Mouse (Mus musculus) testis, postnatal 10 days (tissue): ENCODE results near the gene Ydjc.

Experiments
- DNase-seq: peaks from one replicate; pipeline ENCODE4 v3.0.0; 2021; ENCODE audit warnings: low spot score

The Ydjc gene

DNA sequence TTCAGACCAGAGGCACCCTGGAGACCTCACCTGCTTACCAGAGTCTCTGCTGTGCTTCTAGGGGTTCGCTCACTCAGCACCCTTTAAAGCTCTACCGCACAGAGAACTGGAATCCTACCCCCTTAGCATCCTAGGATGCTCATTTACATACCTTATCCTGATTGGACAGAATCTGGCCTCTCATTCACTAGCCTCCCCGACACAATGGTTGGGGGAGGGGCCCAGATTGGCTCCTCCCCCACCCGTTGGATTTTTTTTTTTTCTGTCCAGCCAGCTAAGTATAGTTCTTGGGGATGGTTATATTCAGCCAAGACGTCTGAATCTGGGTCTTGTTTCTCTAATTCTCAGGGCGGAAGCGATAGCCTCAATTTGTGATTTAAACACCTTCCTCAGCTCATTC lies at the start of gene Ydjc:
Gene Ydjc, plus strand, starts transcription at position 283 of the 400 bp plus-strand sequence.
- DNase-seq: no peak

DNA sequence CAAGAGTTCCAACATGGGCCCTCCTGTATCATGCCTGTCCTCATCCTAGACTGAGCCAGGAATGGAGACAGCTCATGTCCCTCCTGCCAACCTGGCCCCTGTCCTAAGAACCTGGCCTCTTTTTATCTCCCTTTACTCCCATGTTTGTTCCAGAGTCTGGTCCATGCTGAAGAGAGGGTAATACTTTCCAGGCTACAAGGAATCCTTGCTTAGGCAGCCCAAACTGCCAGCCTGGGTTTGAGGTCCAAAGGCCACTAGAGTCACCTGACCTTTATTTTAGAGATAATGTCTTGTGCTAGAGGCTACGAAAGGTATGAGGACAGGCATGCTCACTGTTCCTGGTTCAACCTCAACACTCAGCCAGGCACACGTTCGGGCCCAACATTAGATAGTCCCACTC lies 47.5 kb upstream of the Ydjc start:
- DNase-seq: no peak

- DNase-seq: no peak
Measured at GRCm38 (mm10) chr16:17102630-17103220, 41.7 kb upstream of the Ydjc start.

DNA sequence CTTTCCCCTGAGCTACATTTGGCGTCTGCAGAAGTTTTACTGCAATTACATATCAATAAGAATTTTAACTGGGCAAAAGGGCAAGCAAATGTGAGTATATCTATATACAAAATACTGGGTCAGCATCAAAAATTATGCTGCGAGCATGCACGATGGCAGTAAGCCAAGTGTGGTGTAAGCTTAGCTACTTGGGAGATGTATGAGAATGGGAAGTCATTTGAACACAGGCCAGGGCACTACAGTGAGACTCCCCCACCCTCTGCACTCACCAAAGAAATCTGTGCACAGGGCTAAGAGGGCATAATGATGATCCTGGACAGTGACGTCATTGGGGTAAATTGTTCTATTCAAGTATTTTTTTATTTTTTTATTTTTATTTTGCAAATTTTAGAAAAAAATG lies 39.8 kb upstream of the Ydjc start:
- no peak for DNase-seq

- DNase-seq: peak; percentile 69
Measured at GRCm38 (mm10) chr16:17110771-17111743, 33.4 kb upstream of the Ydjc start, which contains the start of gene Ppil2. TSS of gene Ppil2 (minus strand) at chr16:17111257.

- no peak for DNase-seq
Measured at GRCm38 (mm10) chr16:17117309-17117799, 27.1 kb upstream of the Ydjc start.

- no peak for DNase-seq
Measured at GRCm38 (mm10) chr16:17121569-17121968, 22.9 kb upstream of the Ydjc start.

- no peak for DNase-seq
Measured at GRCm38 (mm10) chr16:17124119-17124870, 20.1 kb upstream of the Ydjc start.

- DNase-seq: peak; percentile 78
Measured at GRCm38 (mm10) chr16:17124871-17125520, 19.4 kb upstream of the Ydjc start, which contains the start of gene 2610318N02Rik. TSS of gene 2610318N02Rik (minus strand) at chr16:17125167.

DNA sequence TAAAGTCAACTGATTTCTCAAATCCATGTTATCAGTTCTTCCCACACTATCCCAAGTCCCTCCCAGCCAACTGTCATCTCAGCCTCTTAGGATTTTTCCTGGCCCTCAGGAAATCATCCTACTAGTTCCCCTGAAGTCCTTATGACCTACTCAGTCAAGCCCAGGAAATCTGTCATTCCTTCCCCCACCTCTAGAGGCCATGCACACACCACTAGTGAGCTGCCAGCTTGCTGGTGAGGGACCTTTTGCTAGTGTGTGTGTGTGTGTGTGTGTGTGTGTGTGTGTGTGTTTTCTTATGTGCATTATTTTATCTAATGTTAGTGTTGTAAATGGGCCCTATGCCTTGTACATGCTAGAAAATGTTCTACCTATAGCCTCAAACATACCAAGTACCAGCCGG lies 17.1 kb upstream of the Ydjc start:
- peak; percentile 48 for DNase-seq

- DNase-seq: peak; percentile 50
Measured at GRCm38 (mm10) chr16:17131191-17132088, 13.0 kb upstream of the Ydjc start.

DNA sequence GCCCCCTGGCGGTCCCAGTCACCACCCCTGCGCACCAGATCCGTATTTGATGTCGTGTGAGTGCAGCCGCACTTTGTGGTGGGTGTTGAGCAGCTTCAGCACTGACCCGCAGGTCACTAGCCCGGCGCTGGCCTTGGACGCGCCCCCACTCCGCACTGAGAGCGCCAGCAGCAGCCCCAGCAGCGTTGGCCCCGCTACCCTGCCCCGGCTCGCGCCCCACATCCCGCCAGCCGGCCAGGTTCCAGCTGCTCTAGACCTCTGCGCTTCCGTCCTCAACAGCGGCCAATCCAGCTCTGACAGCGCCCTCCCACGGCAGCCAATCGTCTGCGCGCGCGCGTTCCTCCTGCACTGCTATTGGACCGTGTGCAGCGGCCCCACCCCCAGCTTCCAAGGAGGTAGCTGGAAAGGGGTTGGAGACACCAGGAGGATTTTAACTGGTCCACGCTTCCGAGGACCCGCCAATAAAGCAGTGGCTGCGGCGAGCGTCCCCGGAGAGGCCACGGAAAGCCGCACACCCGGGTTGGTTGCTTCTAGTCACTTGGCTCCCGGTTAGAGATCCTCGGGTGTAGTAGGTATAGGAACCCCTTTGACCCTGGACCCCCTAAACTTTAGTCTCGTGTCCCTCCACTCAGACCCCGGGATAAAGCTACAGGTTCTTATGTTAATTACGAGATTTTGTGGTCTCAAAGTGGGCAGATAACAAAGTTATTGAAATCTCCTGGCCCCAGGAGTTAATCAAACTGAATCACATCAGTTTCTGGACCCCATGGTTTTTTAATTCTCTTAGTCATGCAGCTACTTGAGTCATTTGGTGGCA lies 12.1 kb upstream of the Ydjc start, which contains the start of gene Sdf2l1:
Gene Sdf2l1, minus strand, starts transcription at position 295 of the 817 bp plus-strand sequence.
- peak; percentile 98 for DNase-seq

DNA sequence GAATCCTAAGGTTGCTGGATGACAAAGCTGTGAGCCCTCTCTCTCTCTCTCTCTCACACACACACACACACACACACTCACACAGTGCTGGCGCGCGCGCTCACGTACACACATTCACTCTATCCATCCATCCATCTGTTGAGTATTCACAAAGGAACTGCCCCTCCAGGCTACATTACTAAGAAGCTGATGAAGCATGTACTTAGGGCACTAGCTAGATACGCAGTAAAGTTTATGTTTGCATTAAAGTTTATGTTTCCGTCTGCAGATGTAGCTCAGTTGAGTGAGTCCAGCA lies 11.6 kb upstream of the Ydjc start:
- DNase-seq: no peak

- no peak for DNase-seq
Measured at GRCm38 (mm10) chr16:17137355-17137754, 7.1 kb upstream of the Ydjc start.

DNA sequence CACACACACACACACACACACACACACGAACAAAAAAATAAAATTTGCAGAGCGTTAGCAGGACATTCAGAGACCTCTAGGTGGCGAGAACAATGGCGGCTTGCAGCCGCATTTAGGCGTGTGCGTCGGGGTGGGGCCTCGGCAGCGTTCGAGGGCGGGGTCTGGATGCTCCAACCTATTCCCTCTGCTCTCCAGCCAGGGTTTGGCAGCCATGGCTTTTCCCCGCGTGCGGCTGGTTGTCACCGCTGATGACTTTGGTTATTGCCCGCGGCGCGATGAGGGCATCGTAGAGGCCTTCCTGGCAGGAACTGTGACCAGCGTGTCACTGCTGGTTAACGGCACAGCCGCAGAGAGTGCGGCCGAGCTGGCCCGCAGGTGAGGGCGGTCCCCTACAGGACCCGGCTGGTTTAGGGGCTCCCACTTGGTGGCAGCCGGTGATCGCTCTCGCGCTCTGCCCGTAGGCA lies 2.4 kb downstream of the Ydjc start, which contains the start of gene Ccdc116:
Gene Ccdc116, minus strand, starts transcription at position 458 of the 464 bp plus-strand sequence.
- DNase-seq: peak; percentile 86

DNA sequence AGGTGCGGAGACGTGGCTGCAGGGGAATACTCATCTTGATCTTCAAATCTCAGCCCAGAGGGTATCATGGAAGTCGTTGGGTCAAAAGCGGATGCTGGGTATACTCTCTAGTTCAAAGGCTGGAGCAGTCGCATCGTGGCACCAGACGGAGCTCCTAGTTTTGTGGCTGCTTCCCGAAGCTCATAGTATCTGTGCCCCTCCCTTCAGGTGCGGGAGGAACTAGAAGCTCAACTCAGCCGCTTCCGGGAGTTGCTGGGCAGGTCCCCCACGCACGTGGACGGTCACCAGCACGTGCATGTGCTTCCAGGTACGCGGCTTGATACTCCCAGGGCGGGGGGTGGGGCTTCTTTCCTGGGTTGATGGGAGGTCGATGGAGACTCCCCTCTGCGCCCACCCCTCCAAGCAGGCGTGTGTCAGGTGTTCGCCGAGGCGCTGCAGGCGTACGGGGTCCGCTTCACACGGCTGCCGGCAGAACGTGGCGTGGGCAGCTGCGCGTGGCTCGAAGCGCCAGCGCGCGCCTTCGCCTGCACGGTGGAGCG lies 3.0 kb downstream of the Ydjc start:
- peak; percentile 49 for DNase-seq

DNA sequence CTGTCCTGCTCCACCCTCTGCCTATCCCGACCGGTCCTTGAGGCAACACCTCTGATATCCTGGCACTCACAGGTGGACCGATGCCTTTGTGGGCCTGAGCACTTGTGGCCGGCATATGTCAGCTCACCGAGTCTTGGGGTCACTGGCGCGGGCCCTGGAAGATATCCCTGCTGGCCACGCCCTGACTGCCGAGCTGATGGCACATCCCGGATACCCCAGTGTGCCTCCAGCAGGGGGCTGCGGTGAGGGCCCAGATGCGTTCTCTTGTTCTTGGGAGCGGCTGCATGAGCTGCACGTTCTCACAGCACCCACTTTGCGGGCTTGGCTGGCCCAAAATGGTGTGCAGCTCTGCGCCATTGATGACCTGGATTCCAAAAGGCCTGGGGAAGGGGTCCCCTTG lies 3.7 kb downstream of the Ydjc start:
- DNase-seq: peak; percentile 64

DNA sequence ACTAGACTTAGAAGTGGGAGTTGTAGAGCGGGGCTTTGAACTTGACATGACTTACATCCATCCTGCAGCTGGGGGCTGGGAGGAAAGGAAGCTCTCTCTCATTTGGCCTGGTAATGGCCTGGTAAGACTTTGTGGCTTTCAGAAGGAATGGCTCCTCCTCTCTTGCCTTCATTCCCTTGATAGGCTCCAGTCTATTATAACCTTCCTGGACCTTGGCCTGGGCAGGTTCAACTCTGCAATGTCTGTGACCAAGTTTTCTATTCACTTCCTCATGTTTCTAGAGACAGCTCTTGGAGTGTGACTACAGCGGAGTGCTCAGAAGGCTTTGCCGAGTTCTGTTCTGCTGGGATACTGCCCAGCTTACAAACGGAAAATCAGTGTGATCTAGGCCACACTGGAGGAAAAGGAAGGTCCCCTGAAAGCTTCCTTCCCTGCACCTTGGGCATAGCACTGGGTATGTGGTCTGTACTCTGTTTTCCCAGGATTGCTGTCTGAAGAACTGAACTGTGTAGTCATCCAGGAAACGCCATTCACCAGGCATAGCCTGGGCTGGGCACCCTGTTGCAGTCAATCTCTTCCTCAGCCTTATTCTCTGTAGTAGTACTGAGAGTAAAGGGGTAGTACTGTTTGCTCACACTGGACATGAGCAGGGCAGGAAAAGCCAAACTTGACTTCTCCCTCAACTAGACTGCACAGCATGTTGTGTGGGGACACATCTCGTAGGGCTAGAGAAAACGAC lies 6.3 kb downstream of the Ydjc start:
- DNase-seq: no peak

DNA sequence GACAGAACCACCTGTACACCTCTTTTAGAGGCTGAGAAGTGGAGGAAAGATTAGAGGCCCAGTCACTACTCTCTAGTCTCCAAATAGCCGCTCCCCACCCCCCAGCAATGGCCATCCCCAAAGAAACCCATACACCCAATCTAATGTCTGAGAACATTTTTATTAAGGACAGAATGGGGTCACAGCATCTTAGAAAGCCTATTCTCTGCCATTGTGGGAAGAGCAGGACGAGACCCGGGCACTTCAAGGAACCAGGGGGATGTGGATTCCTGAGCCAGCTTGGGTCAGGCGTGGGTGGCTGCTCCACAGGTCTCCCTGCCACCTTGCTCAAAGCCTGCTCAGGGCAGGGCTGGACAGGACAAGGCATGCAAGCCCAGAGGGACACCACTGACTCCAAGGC lies 7.5 kb downstream of the Ydjc start:
- DNase-seq: no peak
